Mouse (Mus musculus) heart, embryonic 10.5 days (tissue): ENCODE data around the gene Gm21887. TPM values are rescaled to one million over a fixed set of nuclear protein-coding genes. Genes with fewer than 3 reads are reported as not detected.
"Not testable (repeated sequence)": the region's sequence is repeated elsewhere in the genome, so short reads cannot be mapped to it uniquely, and the experiment has no call there.

Experiments
- DNase-seq: peaks from one replicate; pipeline ENCODE4 v3.0.0-alpha.2; 2017; ENCODE audit warnings: low spot score
- H3K27ac ChIP-seq: fragments of 300-500 bp; sonication (generic); 2 replicates; pipeline ENCODE4 v1.5.1; 2016; ENCODE audit warnings: mild to moderate bottlenecking
- H3K27me3 ChIP-seq: fragments of 300-500 bp; sonication (generic); 2 replicates; pipeline ENCODE4 v1.6.1; 2016; ENCODE audit warnings: mild to moderate bottlenecking; ENCODE audit not compliant: poor library complexity, insufficient read depth, severe bottlenecking
- H3K36me3 ChIP-seq: fragments of 300-500 bp; sonication (generic); 2 replicates; pipeline ENCODE4 v1.6.1; 2016; ENCODE audit warnings: mild to moderate bottlenecking, moderate library complexity
- H3K4me1 ChIP-seq: fragments of 300-500 bp; sonication (generic); 2 replicates; pipeline ENCODE4 v1.6.1; 2016; ENCODE audit warnings: mild to moderate bottlenecking
- H3K4me3 ChIP-seq: fragments of 300-500 bp; sonication (generic); 2 replicates; pipeline ENCODE4 v1.5.1; 2016; ENCODE audit warnings: mild to moderate bottlenecking, moderate library complexity
- H3K9me3 ChIP-seq: fragments of 300-500 bp; sonication (generic); 2 replicates; pipeline ENCODE4 v1.6.1; 2016; ENCODE audit warnings: mild to moderate bottlenecking, moderate library complexity
- WGBS: fragments of 180-500 bp; shearing (Covaris S2); methylation state at CpG from one replicate; pipeline ENCODE4 v1.1.7; 2016; 5-methylcytosine and 5-hydroxymethylcytosine counted together
- polyA plus RNA-seq: library from polyadenylated mRNA; unstranded; fragments of >200 nt; fragmentation: Nextera tagmentation; extraction: Ambion mirVana; gene quantifications from 2 replicates; pipeline ENCODE4 v1.2.1, GENCODE M21; 2016

Gm21887 gene
- polyA plus RNA-seq = 121 and 172 TPM in 2 replicates

- Histone ChIP-seq H3K4me3 (peak within 1 kb of the TSS; percentile 62), H3K27ac (peak within 1 kb of the TSS; percentile 88), H3K36me3 (peaks cover 15% of the 10 kb centered on the region), H3K9me3 (peaks cover 51% of the 10 kb centered on the region)
- H3K27me3 ChIP-seq, H3K4me1 ChIP-seq: not testable (repeated sequence)
- whole genome bisulfite sequencing = 86% methylated on average over 118 of the region's 118 CpGs
- DNase-seq = peak; percentile 95
Observed at GRCm38 (mm10) chrX:170009016-170009750, at the start of gene Gm21887. TSS of gene Gm21887 (plus strand) at chrX:170009659.

- no peak for DNase-seq
- H3K27ac ChIP-seq = no peak overlapping the region
- WGBS = 87% methylated on average over 1 of the region's 1 CpGs
- no peak overlapping the region for H3K4me3 ChIP-seq
- H3K27me3 ChIP-seq = no peaks in the 10 kb centered on the region
- peaks cover 19% of the 10 kb centered on the region for H3K36me3 ChIP-seq
- peaks cover 38% of the 10 kb centered on the region for H3K9me3 ChIP-seq
- no peaks in the 10 kb centered on the region for H3K4me1 ChIP-seq
Observed at GRCm38 (mm10) chrX:169969337-169969736, 40.1 kb upstream of the Gm21887 start.

DNA sequence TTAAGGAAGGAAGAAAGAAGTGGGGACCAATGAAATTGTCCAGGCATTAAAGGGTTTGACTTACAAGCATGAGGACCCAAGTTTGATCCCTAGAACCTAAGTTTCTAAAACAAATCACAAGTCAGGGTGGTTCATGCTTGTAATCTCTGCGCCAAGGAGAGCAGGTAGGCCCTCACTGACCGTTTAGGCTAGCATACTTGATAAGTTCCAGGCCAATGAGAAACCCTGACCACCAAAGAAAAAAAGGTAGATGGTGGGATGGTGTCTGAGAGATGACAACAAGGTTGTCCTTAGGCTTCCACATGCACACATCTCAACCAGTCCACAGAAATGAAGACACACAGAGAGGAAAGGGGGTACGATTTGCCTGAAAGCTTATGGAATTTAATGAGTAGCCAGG, 39.7 kb upstream of the Gm21887 start:
- DNase-seq, H3K27ac ChIP-seq, H3K4me1 ChIP-seq, H3K27me3 ChIP-seq, H3K4me3 ChIP-seq: not testable (repeated sequence)
- 84% methylated on average over 3 of the region's 3 CpGs for WGBS
- peaks cover 41% of the 10 kb centered on the region for H3K9me3 ChIP-seq
- H3K36me3 ChIP-seq = peaks cover 19% of the 10 kb centered on the region

DNA sequence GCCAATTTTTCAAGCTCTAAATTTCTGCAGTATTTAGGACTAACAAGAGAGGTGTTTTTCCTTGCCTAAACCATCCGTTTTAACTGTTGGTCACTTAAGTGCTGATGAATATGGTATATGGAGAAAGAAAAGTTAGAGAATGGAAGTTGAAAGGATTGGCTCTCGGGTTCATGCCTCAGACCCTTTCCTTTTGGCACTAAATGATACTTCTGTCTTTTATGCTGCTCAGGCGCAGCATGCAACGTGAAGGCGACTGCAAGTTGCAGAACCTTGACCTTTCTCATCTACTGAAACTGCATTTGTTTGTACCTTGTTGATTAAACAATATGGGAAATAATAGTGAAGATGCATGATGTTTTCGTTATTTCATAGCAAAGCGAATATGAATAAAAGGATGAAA, 38.9 kb upstream of the Gm21887 start:
- peaks cover 19% of the 10 kb centered on the region for H3K36me3 ChIP-seq
- H3K4me3 ChIP-seq = not testable (repeated sequence)

DNA sequence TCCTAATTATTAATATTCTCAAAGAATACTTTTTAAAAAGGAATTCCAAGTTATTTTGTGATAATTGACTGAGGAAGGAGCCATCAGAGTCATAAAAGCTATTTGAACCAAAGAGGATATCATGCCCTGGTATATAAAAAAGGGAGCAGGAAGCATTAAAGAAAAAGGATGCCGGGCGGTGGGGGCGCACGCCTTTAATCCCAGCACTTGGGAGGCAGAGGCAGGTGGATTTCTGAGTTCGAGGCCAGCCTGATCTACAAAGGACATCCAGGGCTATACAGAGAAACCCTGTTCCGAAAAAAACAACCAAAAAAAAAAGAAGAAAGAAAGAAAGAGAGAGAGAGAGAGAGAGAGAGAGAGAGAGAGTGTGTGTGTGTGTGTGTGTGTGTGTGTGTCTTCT, 37.9 kb upstream of the Gm21887 start:
- 85% methylated on average over 6 of the region's 6 CpGs for WGBS
- H3K27me3 ChIP-seq = not testable (repeated sequence)
- peaks cover 23% of the 10 kb centered on the region for H3K36me3 ChIP-seq

More for the DNA sequence above, 38.9 kb upstream of the Gm21887 start:
- H3K27me3 ChIP-seq, DNase-seq, H3K27ac ChIP-seq, H3K4me1 ChIP-seq: not testable (repeated sequence)
- WGBS = 85% methylated on average over 7 of the region's 7 CpGs
- peaks cover 46% of the 10 kb centered on the region for H3K9me3 ChIP-seq

GRCm38 (mm10) chrX:169972131-169972530, 37.3 kb upstream of the Gm21887 start:
- H3K27ac ChIP-seq, H3K4me3 ChIP-seq, H3K27me3 ChIP-seq, H3K4me1 ChIP-seq: not testable (repeated sequence)
- Histone ChIP-seq H3K36me3 (peaks cover 27% of the 10 kb centered on the region), H3K9me3 (peaks cover 53% of the 10 kb centered on the region)
- 67% methylated on average over 2 of the region's 2 CpGs for WGBS
- peak; percentile 71 for DNase-seq

More for the DNA sequence above, 37.9 kb upstream of the Gm21887 start:
- H3K27ac ChIP-seq, DNase-seq, H3K4me1 ChIP-seq, H3K4me3 ChIP-seq: not testable (repeated sequence)
- H3K9me3 ChIP-seq = peaks cover 52% of the 10 kb centered on the region

- Histone ChIP-seq H3K36me3 (peaks cover 29% of the 10 kb centered on the region), H3K9me3 (peaks cover 59% of the 10 kb centered on the region)
- not testable (repeated sequence) for H3K4me3 ChIP-seq, H3K4me1 ChIP-seq, H3K27ac ChIP-seq, H3K27me3 ChIP-seq
- WGBS = 70% methylated on average over 6 of the region's 6 CpGs
- peak; percentile 72 for DNase-seq
Observed at GRCm38 (mm10) chrX:169972791-169973494, 36.5 kb upstream of the Gm21887 start.

DNA sequence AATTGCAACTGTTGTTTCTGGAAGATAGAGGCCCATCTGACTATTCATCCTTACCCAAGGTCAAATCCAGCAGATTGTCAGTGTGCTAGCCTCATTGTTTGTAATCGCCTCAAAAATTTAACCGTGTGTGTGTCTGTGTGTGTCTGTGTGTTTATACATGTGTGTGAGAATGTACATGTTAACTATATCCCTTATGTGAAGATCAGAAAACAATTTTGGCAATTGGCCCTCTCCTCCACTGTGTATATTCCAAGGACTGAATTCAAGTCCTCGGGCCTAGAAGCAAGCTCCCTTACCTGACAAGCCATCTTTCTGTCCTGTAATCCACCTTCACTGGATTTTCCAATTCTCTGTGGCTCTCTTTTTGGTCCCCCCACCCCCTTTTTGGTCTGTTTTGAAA, 35.7 kb upstream of the Gm21887 start:
- not testable (repeated sequence) for H3K27ac ChIP-seq, H3K27me3 ChIP-seq, H3K4me3 ChIP-seq, H3K4me1 ChIP-seq
- H3K36me3 ChIP-seq = peaks cover 37% of the 10 kb centered on the region
- H3K9me3 ChIP-seq = peaks cover 67% of the 10 kb centered on the region
- DNase-seq = peak; percentile 72
- WGBS = 58% methylated on average over 3 of the region's 3 CpGs

DNA sequence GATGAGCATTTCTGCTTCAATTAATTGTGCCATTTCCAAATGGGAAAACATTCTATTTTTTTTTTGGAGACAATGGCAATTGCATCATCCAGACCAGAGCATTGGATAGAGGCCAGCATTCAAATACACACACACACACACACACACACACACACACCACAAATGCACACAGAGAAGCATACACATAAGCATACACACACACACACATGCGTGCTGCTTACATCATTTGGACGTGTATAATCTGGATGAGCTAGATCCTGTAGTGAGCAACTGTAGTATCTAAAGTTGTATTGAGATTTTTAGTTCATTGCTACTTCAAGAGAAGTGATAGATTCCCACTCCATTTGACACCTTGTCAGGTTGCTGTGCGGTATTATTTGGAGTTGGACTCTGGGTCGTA, 35.0 kb upstream of the Gm21887 start:
- Histone ChIP-seq H3K36me3 (peaks cover 39% of the 10 kb centered on the region), H3K9me3 (peaks cover 74% of the 10 kb centered on the region)
- not testable (repeated sequence) for H3K27me3 ChIP-seq, H3K4me1 ChIP-seq, DNase-seq, H3K27ac ChIP-seq, H3K4me3 ChIP-seq
- WGBS = 63% methylated on average over 4 of the region's 4 CpGs

GRCm38 (mm10) chrX:169974974-169975373, 34.5 kb upstream of the Gm21887 start:
- H3K27me3 ChIP-seq, H3K4me3 ChIP-seq, DNase-seq, H3K27ac ChIP-seq, H3K4me1 ChIP-seq: not testable (repeated sequence)
- H3K36me3 ChIP-seq = peaks cover 40% of the 10 kb centered on the region
- WGBS = 79% methylated on average over 6 of the region's 6 CpGs
- peaks cover 75% of the 10 kb centered on the region for H3K9me3 ChIP-seq

GRCm38 (mm10) chrX:169975681-169976131, 33.8 kb upstream of the Gm21887 start:
- Histone ChIP-seq H3K9me3 (peaks cover 77% of the 10 kb centered on the region), H3K36me3 (peaks cover 40% of the 10 kb centered on the region)
- H3K27me3 ChIP-seq, H3K4me1 ChIP-seq, H3K4me3 ChIP-seq, H3K27ac ChIP-seq, DNase-seq: not testable (repeated sequence)
- 76% methylated on average over 3 of the region's 3 CpGs for WGBS

DNA sequence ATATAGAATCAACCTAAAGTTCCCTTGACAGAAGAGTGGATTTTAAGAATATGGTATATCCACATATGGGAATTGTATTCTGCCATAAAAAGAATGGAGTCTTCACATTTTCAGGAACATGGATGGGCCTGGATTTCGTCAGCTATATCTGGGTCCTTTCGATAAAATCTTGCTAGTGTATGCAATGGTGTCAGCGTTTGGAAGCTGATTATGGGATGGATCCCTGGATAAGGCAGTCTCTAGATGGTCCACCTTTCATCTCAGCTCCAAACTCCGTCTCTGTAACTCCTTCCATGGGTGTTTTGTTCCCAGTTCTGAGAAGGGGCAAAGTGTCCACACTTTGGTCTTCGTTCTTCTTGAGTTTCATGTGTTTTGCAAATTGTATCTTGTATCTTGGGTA, 33.1 kb upstream of the Gm21887 start:
- 64% methylated on average over 5 of the region's 5 CpGs for WGBS
- DNase-seq = not testable (repeated sequence)

GRCm38 (mm10) chrX:169977856-169978435, 31.5 kb upstream of the Gm21887 start:
- Histone ChIP-seq H3K36me3 (peaks cover 53% of the 10 kb centered on the region), H3K9me3 (peaks cover 83% of the 10 kb centered on the region)
- H3K27me3 ChIP-seq, H3K4me1 ChIP-seq, H3K4me3 ChIP-seq, H3K27ac ChIP-seq, DNase-seq: not testable (repeated sequence)
- WGBS = 85% methylated on average over 7 of the region's 7 CpGs

More for the DNA sequence above, 33.1 kb upstream of the Gm21887 start:
- H3K36me3 ChIP-seq = peaks cover 43% of the 10 kb centered on the region
- not testable (repeated sequence) for H3K27me3 ChIP-seq, H3K4me1 ChIP-seq, H3K27ac ChIP-seq, H3K4me3 ChIP-seq
- peaks cover 82% of the 10 kb centered on the region for H3K9me3 ChIP-seq
